Mouse (Mus musculus): ENCODE measurements around the gene Pald1. TPM values are rescaled to one million over a fixed set of nuclear protein-coding genes. Genes with fewer than 3 reads are reported as not detected.

Gene Pald1
- 10 to 100 TPM; 11.3 to 21.8 (median 12.9) TPM for total RNA-seq (2022)

DNA sequence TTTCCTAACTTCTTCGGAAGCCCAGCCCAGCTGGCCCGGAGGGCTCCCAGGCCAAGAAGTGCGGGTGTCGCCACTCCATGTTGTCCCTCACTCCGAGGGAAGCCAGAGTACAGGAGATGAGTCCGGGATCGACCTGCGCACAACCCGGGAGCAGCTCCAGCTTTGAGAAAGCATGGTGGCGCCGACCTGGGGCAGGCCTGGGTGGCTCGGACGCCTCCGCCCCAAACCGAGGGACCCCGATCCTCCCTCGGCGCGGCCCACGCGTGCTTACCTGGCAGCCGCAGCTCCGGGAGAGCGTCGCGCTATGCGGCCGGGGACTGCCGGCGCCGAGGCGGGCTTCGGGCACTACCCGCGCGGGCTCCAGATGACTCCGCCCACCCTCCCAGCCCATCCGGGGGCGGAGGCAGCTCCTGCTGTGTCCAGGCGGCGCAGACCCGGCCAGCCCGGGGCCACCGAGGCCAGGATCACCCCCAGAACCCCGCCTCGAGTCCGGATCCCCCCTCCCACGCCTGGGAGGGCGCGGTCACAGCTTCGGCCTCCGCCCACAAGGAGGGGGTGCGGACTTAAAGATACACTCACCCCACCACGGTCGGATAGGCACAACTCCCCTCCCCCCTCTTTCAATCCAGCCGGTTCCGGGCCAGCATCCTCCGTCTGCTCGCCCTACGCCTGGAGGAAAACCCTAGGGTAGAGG is at the start of gene Pald1:
Gene Pald1, minus strand, starts transcription at position 510 of the 694 bp plus-strand sequence.
- DNase-seq (ENCODE audit: low spot score): peak; percentile 82

DNA sequence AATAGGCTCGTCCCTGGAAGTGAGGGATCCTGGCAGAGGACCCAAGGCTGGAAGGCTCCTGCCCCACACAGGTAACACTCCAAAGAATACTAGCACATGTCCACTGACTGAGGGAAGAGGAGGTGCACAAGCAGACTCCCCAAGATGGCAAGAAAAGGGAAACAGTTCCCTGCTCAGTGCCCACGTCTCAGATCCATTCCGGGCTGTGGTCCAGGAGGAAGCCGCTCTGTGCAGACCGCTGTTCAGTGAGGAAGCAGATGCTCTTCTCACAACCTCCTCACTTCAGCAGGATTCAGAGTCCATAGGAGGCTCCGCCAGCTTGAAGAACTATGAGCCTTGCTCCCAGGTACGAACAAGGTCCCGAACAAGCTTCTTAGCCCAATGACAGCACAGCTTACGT is 48.0 kb upstream of the Pald1 start:
- DNase-seq (ENCODE audit: low spot score): no peak

DNA sequence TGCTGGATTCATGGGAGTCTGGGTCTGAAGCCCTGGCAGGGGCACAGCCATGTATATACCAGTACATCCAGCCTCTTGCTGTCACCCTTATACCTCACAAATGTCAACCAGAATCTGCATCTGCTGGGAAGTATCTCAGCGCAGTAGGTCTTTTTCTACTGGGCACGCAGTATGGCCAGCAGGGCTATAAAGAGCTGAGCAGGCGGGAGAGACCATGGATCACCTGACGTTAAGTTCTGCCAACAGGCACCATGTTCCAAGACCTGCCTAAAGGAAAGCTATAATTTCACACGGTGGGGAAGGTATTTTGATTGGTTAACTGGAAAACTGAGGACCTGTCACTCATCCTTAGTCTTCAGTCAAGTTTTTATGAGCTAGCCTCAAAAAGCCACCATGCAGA is 45.7 kb upstream of the Pald1 start:
- no peak for DNase-seq (ENCODE audit: low spot score)

DNA sequence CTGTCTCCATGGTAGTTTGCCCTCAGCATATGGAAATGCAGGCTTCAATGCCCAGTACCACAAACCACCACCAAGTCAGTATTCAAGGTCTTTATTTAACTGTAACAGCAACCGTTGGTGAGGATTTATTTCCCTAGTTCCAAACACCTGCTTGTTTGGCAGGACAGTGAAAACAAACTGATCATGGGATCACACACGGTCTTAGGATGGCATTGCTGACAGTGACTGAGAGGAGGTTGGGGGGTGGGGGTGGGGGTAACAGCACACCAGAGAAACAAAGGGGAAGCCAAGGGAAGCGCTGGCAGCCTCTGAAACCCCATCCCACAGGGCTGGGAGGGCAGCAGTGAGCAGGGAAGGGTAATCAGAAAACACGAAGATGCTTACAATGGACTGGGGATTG is 45.1 kb upstream of the Pald1 start:
- DNase-seq (ENCODE audit: low spot score): no peak

DNA sequence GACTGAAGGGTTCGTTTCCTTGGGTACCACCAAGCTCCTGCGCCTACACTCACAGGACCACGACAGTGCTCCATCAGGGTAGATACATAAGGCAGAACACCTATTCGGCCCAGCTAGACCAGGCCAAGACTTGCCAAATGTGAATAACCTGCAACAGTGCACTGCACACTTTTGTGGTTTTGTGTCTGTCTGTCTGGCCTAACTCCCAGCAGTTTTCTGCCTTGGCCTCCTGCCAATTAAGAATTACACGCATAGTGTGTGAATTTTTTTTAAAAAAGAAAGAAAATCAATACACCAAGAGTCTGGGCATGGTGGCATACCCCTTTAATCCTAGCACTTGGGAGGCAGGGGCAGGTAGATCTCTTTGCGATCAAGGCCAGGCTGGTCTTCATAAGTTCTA is 44.6 kb upstream of the Pald1 start:
- DNase-seq (ENCODE audit: low spot score): no peak

DNA sequence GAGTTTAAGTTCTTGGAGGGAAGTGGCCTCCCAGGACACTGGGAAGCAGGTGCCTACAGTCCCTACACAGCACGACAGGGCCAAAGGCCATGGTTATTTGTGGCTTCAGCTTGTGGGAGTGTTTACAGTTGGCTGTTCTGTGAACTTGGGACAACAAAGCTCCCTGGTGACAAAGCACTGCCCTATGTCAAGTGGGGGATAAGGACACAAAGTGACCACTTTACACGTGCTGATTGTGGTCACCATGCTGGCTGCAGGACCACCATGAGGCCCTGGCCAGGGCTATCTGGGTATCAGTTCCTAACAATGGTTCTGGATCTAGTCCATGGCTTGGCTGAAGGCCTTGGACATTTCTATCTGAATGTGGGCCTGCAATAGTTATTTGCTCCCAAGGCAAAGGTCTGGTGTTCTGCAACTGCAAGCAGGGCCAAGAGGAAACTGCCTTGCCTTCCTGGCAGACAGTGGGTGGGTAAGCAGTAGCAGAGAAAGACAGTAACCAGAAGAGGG is 43.0 kb upstream of the Pald1 start:
- peak; percentile 84 for DNase-seq (ENCODE audit: low spot score)

DNA sequence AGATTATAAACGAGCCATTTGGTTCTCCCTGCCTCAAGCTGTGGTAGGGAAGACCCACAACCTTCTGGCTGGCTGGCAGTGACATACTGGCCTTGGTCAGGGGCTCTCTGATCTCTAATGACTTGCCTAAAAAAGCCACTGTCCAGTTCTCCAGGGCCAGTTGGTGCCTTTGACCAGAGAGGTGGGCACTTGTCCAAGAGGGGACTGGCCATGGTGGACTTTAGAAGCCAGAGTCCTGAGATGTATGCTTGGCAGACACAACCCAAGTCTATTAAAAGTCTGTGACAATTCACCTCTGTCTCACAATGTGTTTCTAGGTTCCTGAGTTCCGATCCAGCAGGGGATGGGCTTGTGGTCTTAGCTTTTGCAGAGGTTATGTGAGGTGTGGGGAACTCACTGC is 41.7 kb upstream of the Pald1 start:
- no peak for DNase-seq (ENCODE audit: low spot score)

DNA sequence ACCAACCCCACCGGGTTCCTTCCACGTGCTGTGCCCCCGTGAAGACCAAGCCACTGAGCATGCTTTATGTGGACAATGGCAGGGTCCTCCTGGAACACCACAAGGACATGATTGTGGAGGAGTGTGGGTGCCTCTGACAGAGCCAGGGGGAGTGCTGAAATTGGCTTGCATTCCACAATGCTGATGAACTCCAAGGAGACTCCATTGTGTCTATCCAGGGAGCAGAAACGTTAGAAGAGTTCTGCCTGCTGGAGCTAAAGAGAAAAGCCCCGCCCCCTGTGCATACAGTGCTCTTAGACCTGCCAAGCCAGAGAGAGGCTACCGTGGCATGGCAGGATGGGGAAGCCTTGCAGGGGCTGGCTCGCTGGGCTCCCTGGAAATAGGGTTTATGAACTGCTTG is 41.2 kb upstream of the Pald1 start:
- no peak for DNase-seq (ENCODE audit: low spot score)

DNA sequence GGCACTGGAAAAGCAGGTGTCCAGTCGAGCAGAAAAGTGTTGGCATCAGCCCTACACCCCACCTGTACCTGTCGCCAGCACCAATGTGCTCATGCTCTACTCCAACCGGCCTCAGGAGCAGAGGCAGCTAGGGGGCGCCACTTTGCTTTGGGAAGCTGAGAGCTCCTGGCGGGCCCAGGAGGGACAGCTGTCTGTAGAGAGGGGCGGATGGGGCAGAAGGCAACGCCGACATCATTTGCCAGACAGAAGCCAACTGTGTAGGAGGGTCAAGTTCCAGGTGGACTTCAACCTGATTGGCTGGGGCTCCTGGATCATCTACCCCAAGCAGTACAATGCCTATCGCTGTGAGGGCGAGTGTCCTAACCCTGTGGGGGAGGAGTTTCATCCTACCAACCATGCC is 40.0 kb upstream of the Pald1 start:
- no peak for DNase-seq (ENCODE audit: low spot score)

DNA sequence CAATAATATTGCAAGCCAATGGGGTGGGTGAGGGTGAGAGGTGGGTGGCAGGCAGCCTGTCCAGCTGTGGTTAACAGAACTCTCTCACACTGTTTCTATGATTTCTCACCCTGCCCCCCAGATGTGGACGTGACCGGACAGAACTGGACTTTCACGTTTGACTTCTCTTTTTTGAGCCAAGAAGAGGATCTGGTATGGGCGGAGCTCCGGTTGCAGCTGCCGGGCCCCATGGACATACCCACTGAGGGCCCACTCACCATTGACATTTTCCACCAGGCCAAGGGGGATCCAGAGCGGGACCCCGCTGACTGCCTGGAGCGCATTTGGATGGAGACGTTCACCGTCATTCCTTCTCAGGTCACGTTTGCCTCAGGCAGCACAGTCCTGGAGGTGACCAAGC is 39.5 kb upstream of the Pald1 start:
- DNase-seq (ENCODE audit: low spot score): no peak

DNA sequence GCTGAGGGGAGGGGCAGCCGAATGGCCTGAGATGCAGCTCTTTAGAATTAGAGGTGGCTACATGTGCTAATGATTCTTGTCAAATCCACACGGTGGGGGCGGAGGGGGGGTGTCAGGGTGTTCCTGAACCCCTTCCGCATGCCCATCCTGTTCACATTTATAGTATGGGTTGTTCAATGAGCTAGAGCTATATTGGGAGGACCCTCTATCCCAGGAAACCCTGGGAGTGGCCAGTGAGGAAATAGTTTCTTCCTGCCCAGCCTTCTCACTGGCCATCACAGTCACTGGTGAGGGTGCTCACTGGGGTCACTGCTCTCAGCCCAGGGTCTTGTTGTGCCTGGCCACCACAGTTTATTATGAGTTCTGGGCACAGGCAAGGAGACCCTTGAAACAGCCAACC is 36.7 kb upstream of the Pald1 start:
- peak; percentile 46 for DNase-seq (ENCODE audit: low spot score)

DNA sequence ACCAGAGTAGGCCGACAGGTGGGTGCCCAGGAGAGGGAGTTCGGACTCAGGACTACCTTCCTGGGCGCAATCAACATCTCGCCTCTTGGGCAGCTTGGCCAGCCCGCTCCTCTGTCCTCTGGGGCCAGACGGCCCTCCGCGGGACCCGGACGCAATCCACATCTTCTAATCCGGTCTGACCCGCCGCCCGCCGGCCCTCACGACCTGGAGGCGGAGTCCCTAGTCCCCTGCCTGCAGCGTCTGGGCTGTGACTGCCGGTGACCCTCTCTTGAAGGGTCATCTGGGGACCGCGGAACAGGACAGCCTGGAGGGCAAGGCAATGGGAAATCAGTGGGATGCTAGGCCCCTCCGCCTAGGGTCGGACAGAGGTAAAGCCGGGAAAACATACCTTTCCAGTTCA is 35.8 kb upstream of the Pald1 start:
- no peak for DNase-seq (ENCODE audit: low spot score)

DNA sequence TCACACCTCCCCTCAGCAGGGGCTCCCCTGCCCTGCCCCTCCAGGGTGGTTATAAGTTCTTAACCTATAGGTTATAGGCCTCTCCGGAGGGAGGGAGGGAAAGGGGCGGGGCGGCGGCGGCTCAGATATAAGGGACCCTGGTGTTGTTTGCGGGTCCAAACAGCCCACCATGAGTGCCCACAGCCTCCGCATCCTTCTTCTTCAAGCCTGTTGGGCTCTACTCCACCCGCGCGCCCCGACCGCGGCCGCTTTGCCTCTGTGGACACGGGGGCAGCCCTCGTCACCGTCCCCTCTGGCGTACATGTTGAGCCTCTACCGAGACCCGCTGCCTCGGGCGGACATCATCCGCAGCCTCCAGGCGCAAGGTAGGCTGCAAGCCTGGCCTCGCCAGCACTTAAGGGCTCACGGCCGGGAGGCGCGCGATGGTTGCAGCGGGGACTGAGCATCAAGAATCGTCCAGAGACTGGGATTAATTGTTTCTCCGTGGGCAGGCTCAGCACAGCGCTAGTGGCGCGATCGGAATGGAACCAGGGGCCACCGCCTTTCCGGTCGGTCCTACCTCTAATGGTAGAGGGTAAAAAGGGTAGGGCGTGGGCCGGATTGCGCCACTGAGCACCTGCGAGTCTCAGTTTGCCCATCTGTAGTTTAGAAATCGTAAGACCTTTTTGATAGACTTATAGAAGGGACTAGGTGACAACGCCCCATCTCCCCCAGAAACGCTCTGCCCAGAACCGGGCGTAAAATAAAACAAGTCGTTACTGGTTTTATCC is 35.0 kb upstream of the Pald1 start:
- no peak for DNase-seq (ENCODE audit: low spot score)

DNA sequence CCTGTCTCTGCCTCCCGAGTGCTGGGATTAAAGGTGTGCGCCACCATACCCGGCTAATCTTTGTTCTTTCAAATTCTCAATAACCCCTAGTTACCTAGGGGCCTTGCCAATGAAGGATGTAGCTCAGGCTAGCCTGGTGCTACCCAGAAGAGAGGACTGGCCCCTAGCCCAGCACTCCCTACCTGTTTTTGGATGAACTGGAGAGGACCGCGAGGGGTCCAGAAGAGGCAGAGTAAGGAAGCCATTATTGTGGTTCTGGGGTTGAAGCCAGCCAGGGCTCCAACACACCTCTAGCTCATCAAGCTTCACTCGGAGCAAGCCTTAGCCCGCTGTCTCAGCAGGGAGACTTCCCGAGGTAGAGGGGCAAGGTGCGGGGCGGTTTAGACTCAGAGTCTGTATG is 34.3 kb upstream of the Pald1 start, which contains the start of gene Nodal:
Gene Nodal, plus strand, starts transcription at position 301 of the 400 bp plus-strand sequence.
- no peak for DNase-seq (ENCODE audit: low spot score)

DNA sequence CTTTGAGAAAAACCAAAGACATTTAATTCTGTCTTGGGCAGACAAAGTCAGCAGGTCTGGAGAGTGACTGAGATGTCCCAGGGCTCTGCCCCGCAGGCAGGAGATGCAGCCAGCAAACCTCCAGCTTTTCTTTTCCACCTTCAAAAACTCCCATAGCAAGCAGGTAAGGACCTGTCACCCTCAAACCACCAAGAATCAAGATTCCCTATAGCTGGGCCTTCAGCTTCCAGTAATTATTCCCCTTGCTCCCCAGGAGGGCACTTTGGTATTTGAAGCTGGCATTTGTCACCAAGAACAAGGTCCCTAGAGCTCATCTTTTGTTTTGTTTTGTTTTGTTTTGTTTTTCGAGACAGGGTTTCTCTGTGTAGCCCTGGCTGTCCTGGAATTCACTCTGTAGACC is 33.7 kb upstream of the Pald1 start:
- DNase-seq (ENCODE audit: low spot score): no peak

DNA sequence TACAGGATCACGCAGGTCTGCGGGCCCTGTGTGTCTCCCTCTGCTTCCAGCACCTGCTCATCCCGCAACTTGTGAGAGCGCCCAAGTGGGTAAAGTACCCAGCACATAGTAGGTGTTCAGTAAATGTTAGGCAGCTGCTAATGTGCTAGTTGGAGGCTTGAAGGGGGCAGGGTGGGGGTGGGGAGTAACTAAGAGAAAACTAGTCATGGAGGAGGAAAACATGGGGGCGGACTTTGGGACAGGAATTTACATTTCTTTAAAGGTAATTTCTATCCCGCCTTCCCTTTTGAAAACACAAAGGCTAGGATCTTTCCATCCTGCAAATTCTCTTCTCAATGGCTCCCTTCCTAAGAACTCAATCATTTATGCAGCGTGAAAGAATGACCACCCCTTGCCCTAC is 33.2 kb upstream of the Pald1 start:
- DNase-seq (ENCODE audit: low spot score): no peak

DNA sequence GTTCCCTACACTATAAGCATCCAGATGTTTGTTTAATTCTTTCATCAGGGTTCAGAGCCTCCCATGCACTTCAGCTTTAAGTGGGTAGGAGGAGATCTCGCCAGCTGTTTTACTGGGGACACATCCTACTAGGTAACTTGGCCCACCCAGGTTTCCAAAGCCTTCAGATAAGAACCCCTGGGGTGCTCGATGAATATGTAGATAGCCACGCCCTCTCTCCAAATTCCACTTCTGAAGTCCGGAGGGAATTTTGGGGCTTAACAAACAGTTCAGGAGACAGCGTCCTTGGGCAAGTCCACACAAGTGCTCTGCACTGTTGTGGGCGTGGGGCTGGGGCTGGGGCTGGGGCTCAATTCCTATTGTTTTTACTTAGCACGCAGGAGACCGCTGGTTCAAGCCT is 32.6 kb upstream of the Pald1 start:
- no peak for DNase-seq (ENCODE audit: low spot score)

DNA sequence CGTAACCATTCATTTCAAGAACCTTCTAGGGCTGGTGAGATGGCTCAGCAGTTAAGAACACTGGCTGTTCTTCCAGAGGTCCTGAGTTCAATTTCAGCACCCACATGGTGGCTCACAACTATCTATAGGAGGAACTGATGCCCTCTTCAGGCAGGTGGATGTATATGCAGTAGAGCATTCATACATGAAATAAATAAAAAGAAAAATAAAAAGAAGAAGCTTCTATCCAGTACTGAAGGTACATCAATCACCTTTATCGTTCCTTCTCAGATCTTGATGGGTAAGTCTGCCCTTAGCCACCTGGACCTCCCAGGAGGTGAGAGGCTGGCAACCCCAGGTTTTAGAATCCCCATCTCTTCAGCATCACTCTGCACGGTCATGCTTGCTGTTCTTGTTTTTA is 31.9 kb upstream of the Pald1 start:
- no peak for DNase-seq (ENCODE audit: low spot score)

DNA sequence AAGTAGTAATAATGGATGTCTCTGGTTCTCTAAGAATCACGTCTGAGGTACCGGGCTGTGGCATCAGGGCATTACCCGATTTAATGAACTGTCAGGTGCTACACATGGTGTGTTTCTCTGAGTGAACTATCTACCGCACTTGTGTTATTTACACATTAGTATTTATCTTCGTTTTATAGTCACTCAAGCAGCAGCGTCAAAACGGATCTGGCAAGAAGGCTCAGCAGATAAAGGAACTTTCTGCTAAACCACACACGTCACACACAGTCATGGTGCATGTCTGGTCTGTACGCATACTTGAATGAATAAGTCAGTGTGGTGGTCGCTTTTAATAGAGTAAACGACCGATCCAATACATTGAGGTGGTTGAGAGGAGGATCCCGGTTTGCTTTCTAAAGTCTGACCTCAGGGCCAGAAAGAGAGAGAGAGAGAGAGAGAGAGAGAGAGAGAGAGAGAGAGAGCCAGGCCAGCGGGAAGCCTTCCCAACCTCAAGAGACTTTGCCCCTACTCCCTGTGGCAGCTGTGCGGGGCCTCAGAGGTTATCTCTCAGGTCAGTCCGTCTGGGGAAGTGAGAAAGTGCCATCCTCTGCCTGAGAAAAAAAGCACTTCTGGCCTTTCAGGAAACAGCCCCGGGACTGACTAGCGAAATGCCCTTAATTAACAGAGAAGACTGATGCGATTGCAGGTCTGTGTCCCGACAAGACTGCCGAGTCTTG is 29.7 kb upstream of the Pald1 start:
- DNase-seq (ENCODE audit: low spot score): no peak

DNA sequence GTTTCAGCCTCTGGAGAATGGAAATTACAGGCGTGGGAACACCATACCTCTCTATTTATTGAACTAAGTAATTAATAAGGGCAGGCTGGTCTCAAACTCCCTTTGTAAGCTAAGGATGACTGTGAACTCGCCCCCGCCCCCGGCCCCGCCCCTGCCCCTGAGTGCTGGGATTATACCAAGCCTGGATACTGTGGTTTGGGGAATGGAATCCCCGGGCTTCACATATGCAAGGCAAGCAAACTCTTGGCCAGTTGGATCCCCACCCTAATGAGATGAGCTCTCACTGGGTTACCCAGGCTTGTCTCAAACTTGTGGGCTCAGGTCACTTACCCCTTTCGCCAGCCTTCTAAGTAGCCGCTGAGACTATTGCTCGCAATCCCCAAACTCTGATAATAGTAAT is 26.9 kb upstream of the Pald1 start:
- no peak for DNase-seq (ENCODE audit: low spot score)

DNA sequence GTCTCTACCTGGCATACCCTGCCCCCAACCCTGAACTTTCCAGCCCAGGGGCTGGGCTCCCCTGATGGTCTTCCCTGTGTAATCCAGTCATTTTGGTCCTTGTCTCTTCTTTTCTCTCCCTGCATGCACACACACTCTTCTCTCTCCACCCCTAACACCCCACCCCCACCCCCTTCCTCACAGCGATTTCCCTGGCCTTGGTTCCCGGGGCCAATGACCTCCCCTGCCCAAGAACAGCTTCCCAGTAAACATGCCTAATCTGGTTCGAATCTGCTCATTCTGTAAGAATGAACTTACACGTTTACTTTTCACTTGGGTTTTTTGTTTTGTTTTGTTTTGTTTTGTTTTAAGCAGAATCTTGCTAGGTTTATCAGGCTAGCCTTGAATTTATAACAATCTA is 26.4 kb upstream of the Pald1 start:
- no peak for DNase-seq (ENCODE audit: low spot score)

DNA sequence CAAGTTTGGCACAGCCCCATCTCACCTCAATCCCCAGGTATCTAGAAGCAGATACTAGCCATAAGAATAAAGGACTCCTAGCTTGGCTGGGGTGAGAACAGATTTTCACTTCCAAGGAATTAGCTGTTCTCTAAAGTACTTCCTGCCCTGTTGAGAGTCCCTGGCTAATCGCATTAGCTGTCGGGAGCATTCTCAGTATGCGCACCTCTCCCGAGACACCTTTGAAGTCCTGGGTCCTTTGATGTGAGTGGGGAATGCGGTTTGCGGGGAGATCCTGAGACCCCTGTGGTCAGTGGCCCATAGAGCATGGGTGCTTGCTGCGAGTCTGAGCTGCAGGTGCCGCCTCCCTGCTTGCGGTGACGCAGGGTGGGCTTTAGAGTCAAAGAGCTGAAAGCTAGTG is 22.6 kb upstream of the Pald1 start:
- no peak for DNase-seq (ENCODE audit: low spot score)

DNA sequence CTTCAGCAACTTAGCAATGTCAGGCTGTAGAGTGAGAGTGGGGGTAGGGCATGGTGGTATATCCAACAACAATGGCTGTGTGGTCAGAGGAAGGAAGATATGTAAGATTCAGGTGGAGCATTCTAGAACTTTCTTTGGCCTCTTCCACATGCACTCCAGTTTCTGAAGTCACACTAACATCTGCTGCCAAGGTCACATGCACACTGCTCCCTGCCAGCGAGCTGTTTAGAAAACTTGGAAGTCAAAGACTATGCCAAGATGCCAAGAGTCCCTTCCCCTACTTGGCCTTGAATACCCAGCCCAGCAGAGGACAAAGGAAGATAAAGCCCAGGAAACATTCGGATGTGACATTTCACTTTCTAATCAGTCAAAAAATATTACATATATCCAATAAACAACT is 19.6 kb upstream of the Pald1 start:
- DNase-seq (ENCODE audit: low spot score): no peak

All from heart, adult 8-10 months (tissue).